Mouse (Mus musculus): ENCODE results near the gene Srp14. TPM values are rescaled to one million over a fixed set of nuclear protein-coding genes. Genes with fewer than 3 reads are reported as not detected.

Srp14 gene
- polyA plus RNA-seq, 1 experiment from 2014 or later, result 96.9 TPM

- no peak overlapping the region for H3K9ac ChIP-seq
- no peak for ATAC-seq (ENCODE audit: insufficient read depth)
These were observed 30.4 kb upstream of the Srp14 start for GRCm38 (mm10) chr2:118509688-118510446.

GRCm38 (mm10) chr2:118507126-118507525, 27.6 kb upstream of the Srp14 start:
- no peak overlapping the region for H3K4me3 ChIP-seq (replicated peaks)
- no peak overlapping the region for H3K4me2 ChIP-seq
- no peak overlapping the region for H3K27ac ChIP-seq (replicated peaks)
- 0 out of 2 replicates have a peak, but pooled peaks cover 6% of the 10 kb centered on the region for H3K4me1 ChIP-seq (replicated peaks)
- H3K36me3 ChIP-seq (replicated peaks), result no peaks in the 10 kb centered on the region
- H3K9ac ChIP-seq, result no peak overlapping the region
- no peaks in the 10 kb centered on the region for H3K9me3 ChIP-seq (replicated peaks)
- no peaks in the 10 kb centered on the region for H3K27me3 ChIP-seq
- WGBS (ENCODE audit: insufficient replicate concordance), result 63% methylated on average over 7 of the region's 7 CpGs
- ATAC-seq (ENCODE audit: insufficient read depth), result no peak

More at GRCm38 (mm10) chr2:118509688-118510446, 30.4 kb upstream of the Srp14 start:
- no peaks in the 10 kb centered on the region for H3K9me3 ChIP-seq (replicated peaks)
- 62% methylated on average over 8 of the region's 8 CpGs for WGBS (ENCODE audit: insufficient replicate concordance)
- 0 out of 2 replicates have a peak, but pooled peaks cover 8% of the 10 kb centered on the region for H3K4me1 ChIP-seq (replicated peaks)
- no peak overlapping the region for H3K4me2 ChIP-seq
- H3K27ac ChIP-seq (replicated peaks), result no peak overlapping the region
- no peak overlapping the region for H3K4me3 ChIP-seq (replicated peaks)
- H3K36me3 ChIP-seq (replicated peaks), result no peaks in the 10 kb centered on the region
- H3K27me3 ChIP-seq, result no peaks in the 10 kb centered on the region

- H3K27ac ChIP-seq (replicated peaks), result no peak overlapping the region
- H3K27me3 ChIP-seq, result no peaks in the 10 kb centered on the region
- no peak overlapping the region for H3K4me2 ChIP-seq
- no peak for ATAC-seq (ENCODE audit: insufficient read depth)
- H3K36me3 ChIP-seq (replicated peaks), result no peaks in the 10 kb centered on the region
- no peak overlapping the region for H3K9ac ChIP-seq
- 64% methylated on average over 2 of the region's 2 CpGs for WGBS (ENCODE audit: insufficient replicate concordance)
- H3K9me3 ChIP-seq (replicated peaks), result no peaks in the 10 kb centered on the region
- H3K4me3 ChIP-seq (replicated peaks), result no peak overlapping the region
- no peaks in the 10 kb centered on the region for H3K4me1 ChIP-seq (replicated peaks)
These were observed 20.7 kb upstream of the Srp14 start for GRCm38 (mm10) chr2:118500191-118500590.

- no peaks in the 10 kb centered on the region for H3K9me3 ChIP-seq (replicated peaks)
- H3K36me3 ChIP-seq (replicated peaks), result no peaks in the 10 kb centered on the region
- no peaks in the 10 kb centered on the region for H3K27me3 ChIP-seq
- no peak overlapping the region for H3K27ac ChIP-seq (replicated peaks)
- H3K4me2 ChIP-seq, result no peak overlapping the region
- H3K4me1 ChIP-seq (replicated peaks), result no peaks in the 10 kb centered on the region
- WGBS (ENCODE audit: insufficient replicate concordance), result 14% methylated on average over 20 of the region's 20 CpGs
- ATAC-seq (ENCODE audit: insufficient read depth), result no peak
- H3K4me3 ChIP-seq (replicated peaks), result no peak overlapping the region
- no peak overlapping the region for H3K9ac ChIP-seq
These were observed 19.8 kb upstream of the Srp14 start for GRCm38 (mm10) chr2:118499135-118499961.

- WGBS (ENCODE audit: insufficient replicate concordance), result 71% methylated on average over 6 of the region's 6 CpGs
- H3K27ac ChIP-seq (replicated peaks), result no peak overlapping the region
- H3K4me2 ChIP-seq, result no peak overlapping the region
- no peaks in the 10 kb centered on the region for H3K27me3 ChIP-seq
- H3K9ac ChIP-seq, result no peak overlapping the region
- ATAC-seq (ENCODE audit: insufficient read depth), result no peak
- no peaks in the 10 kb centered on the region for H3K36me3 ChIP-seq (replicated peaks)
- H3K9me3 ChIP-seq (replicated peaks), result no peaks in the 10 kb centered on the region
- H3K4me3 ChIP-seq (replicated peaks), result no peak overlapping the region
- H3K4me1 ChIP-seq (replicated peaks), result no peaks in the 10 kb centered on the region
These were observed 19.0 kb upstream of the Srp14 start for GRCm38 (mm10) chr2:118498476-118498875.

GRCm38 (mm10) chr2:118497890-118498289, 18.4 kb upstream of the Srp14 start:
- 64% methylated on average over 5 of the region's 5 CpGs for WGBS (ENCODE audit: insufficient replicate concordance)
- ATAC-seq (ENCODE audit: insufficient read depth), result no peak
- Histone ChIP-seq H3K4me2 (no peak overlapping the region), H3K4me3 (replicated peaks) (no peak overlapping the region), H3K4me1 (replicated peaks) (no peaks in the 10 kb centered on the region), H3K36me3 (replicated peaks) (no peaks in the 10 kb centered on the region), H3K9ac (no peak overlapping the region), H3K9me3 (replicated peaks) (no peaks in the 10 kb centered on the region), H3K27ac (replicated peaks) (no peak overlapping the region), H3K27me3 (no peaks in the 10 kb centered on the region)

GRCm38 (mm10) chr2:118495024-118495423, 15.5 kb upstream of the Srp14 start:
- no peak overlapping the region for H3K27ac ChIP-seq (replicated peaks)
- H3K4me3 ChIP-seq (replicated peaks), result no peak overlapping the region
- ATAC-seq (ENCODE audit: insufficient read depth), result no peak
- H3K4me2 ChIP-seq, result no peak overlapping the region
- no peaks in the 10 kb centered on the region for H3K27me3 ChIP-seq
- H3K9me3 ChIP-seq (replicated peaks), result no peaks in the 10 kb centered on the region
- peaks cover 16% of the 10 kb centered on the region for H3K4me1 ChIP-seq (replicated peaks)
- no peaks in the 10 kb centered on the region for H3K36me3 ChIP-seq (replicated peaks)
- no peak overlapping the region for H3K9ac ChIP-seq
- 55% methylated on average over 9 of the region's 9 CpGs for WGBS (ENCODE audit: insufficient replicate concordance)

GRCm38 (mm10) chr2:118491741-118492395, 12.4 kb upstream of the Srp14 start:
- no peak overlapping the region for H3K4me2 ChIP-seq
- H3K4me1 ChIP-seq (replicated peaks), result peaks cover 27% of the 10 kb centered on the region
- 0 out of 2 replicates have a peak overlapping the region, but pooled peaks have one; percentile 19 for H3K27ac ChIP-seq (replicated peaks)
- no peak overlapping the region for H3K9ac ChIP-seq
- ATAC-seq (ENCODE audit: insufficient read depth), result no peak
- no peak overlapping the region for H3K4me3 ChIP-seq (replicated peaks)
- no peaks in the 10 kb centered on the region for H3K9me3 ChIP-seq (replicated peaks)
- no peaks in the 10 kb centered on the region for H3K27me3 ChIP-seq
- no peaks in the 10 kb centered on the region for H3K36me3 ChIP-seq (replicated peaks)
- 58% methylated on average over 4 of the region's 4 CpGs for WGBS (ENCODE audit: insufficient replicate concordance)

- Histone ChIP-seq H3K9me3 (replicated peaks) (no peaks in the 10 kb centered on the region), H3K4me3 (replicated peaks) (no peak overlapping the region), H3K36me3 (replicated peaks) (no peaks in the 10 kb centered on the region), H3K4me2 (no peak overlapping the region), H3K27ac (replicated peaks) (0 out of 2 replicates have a peak overlapping the region, but pooled peaks have one; percentile 19), H3K27me3 (no peaks in the 10 kb centered on the region), H3K4me1 (replicated peaks) (peaks cover 27% of the 10 kb centered on the region), H3K9ac (no peak overlapping the region)
- WGBS (ENCODE audit: insufficient replicate concordance), result 14% methylated on average over 5 of the region's 5 CpGs
- peak; percentile 47 for ATAC-seq (ENCODE audit: insufficient read depth)
These were observed 11.8 kb upstream of the Srp14 start for GRCm38 (mm10) chr2:118491281-118491731.

- Histone ChIP-seq H3K9ac (no peak overlapping the region), H3K4me2 (no peak overlapping the region)
- 13% methylated on average over 12 of the region's 12 CpGs for WGBS (ENCODE audit: insufficient replicate concordance)
These were observed 11.0 kb upstream of the Srp14 start for GRCm38 (mm10) chr2:118490241-118491091.

More at GRCm38 (mm10) chr2:118490241-118491091, 11.0 kb upstream of the Srp14 start:
- peak; percentile 62 for ATAC-seq (ENCODE audit: insufficient read depth)
- Histone ChIP-seq H3K9me3 (replicated peaks) (no peaks in the 10 kb centered on the region), H3K36me3 (replicated peaks) (no peaks in the 10 kb centered on the region), H3K4me1 (replicated peaks) (peaks cover 27% of the 10 kb centered on the region), H3K27me3 (no peaks in the 10 kb centered on the region), H3K27ac (replicated peaks) (peak overlapping the region; percentile 33; the same call in 1 of the 2 replicates), H3K4me3 (replicated peaks) (no peak overlapping the region)

Measured in liver, embryonic 15.5 days (tissue).